Mouse (Mus musculus) embryonic facial prominence, embryonic 14.5 days (tissue): ENCODE measurements at regions not wholly inside any gene's neighbourhood (a gene's known extent, or its start where the extent isn't known, plus 50 kb on each side); places are given as distances from the start of the nearest gene placed in this dataset.

Source experiments
- ATAC-seq: fragments of 200-750 bp; cut with Nextera tagmentation; 2 replicates; pipeline ENCODE4 v1.8.0; 2017; ENCODE audit warnings: low read depth, moderate number of reproducible peaks, moderate TSS enrichment
- DNase-seq: peaks from one replicate; pipeline ENCODE4 v3.0.0-alpha.2; 2015; ENCODE audit warnings: low spot score
- H3K27ac ChIP-seq: fragments of 300-500 bp; sonication (generic); replicated peaks from 2 replicates; pipeline ENCODE4 v1.5.1; 2014; ENCODE audit warnings: low read depth, mild to moderate bottlenecking, low read length, moderate library complexity
- H3K27me3 ChIP-seq: fragments of 300-500 bp; sonication (generic); replicated peaks from 2 replicates; pipeline ENCODE4 v1.6.1; 2014; ENCODE audit warnings: low read length; ENCODE audit not compliant: control insufficient read depth, insufficient read depth
- H3K36me3 ChIP-seq: fragments of 300-500 bp; sonication (generic); 2 replicates; pipeline ENCODE4 v1.6.1; 2014; ENCODE audit warnings: low read length, mixed read lengths; ENCODE audit not compliant: control insufficient read depth, insufficient read depth
- H3K4me1 ChIP-seq: fragments of 300-500 bp; sonication (generic); 2 replicates; pipeline ENCODE4 v1.6.1; 2014; ENCODE audit warnings: antibody characterized with exemption, low read length; ENCODE audit not compliant: control insufficient read depth, insufficient read depth
- H3K4me2 ChIP-seq: fragments of 300-500 bp; sonication (generic); 2 replicates; pipeline ENCODE4 v1.6.1; 2014; ENCODE audit warnings: low read depth, mild to moderate bottlenecking, low read length, moderate library complexity, mixed read lengths
- H3K4me3 ChIP-seq: fragments of 300-500 bp; sonication (generic); 2 replicates; pipeline ENCODE4 v1.5.1; 2014; ENCODE audit warnings: low read depth, mild to moderate bottlenecking, low read length
- H3K9ac ChIP-seq: fragments of 300-500 bp; sonication (generic); 2 replicates; pipeline ENCODE4 v1.6.1; 2014; ENCODE audit warnings: low read depth, mild to moderate bottlenecking, low read length, moderate library complexity, mixed read lengths
- H3K9me3 ChIP-seq: fragments of 300-500 bp; sonication (generic); 2 replicates; pipeline ENCODE4 v1.6.1; 2016; ENCODE audit warnings: low read length; ENCODE audit not compliant: control insufficient read depth
- WGBS: fragments of 180-500 bp; shearing (Covaris S2); extraction: QIAGEN DNeasy Blood & Tissue Kit; methylation state at CpG from one replicate; pipeline ENCODE4 v1.1.7; 2014; 5-methylcytosine and 5-hydroxymethylcytosine counted together

GRCm38 (mm10) chr10:30002950-30003636 is 197.3 kb downstream of the Cenpw start:
- Histone ChIP-seq H3K4me3 (no peak overlapping the region), H3K27ac (no peak overlapping the region), H3K9me3 (no peaks in the 10 kb centered on the region), H3K4me2 (no peak overlapping the region), H3K36me3 (no peaks in the 10 kb centered on the region), H3K4me1 (no peaks in the 10 kb centered on the region), H3K27me3 (no peaks in the 10 kb centered on the region), H3K9ac (no peak overlapping the region)
- DNase-seq, result peak; percentile 10
- ATAC-seq, result no peak
- WGBS, result 59% methylated on average over 6 of the region's 6 CpGs

GRCm38 (mm10) chr10:30000836-30001235 is 199.5 kb downstream of the Cenpw start:
- no peak overlapping the region for H3K4me3 ChIP-seq
- H3K27ac ChIP-seq, result no peak overlapping the region
- no peak overlapping the region for H3K4me2 ChIP-seq
- H3K36me3 ChIP-seq, result no peaks in the 10 kb centered on the region
- DNase-seq (no peak), ATAC-seq (no peak)
- no peak overlapping the region for H3K9ac ChIP-seq
- no peaks in the 10 kb centered on the region for H3K27me3 ChIP-seq
- H3K4me1 ChIP-seq, result no peaks in the 10 kb centered on the region
- no peaks in the 10 kb centered on the region for H3K9me3 ChIP-seq
- 52% methylated on average over 2 of the region's 2 CpGs for WGBS

DNA sequence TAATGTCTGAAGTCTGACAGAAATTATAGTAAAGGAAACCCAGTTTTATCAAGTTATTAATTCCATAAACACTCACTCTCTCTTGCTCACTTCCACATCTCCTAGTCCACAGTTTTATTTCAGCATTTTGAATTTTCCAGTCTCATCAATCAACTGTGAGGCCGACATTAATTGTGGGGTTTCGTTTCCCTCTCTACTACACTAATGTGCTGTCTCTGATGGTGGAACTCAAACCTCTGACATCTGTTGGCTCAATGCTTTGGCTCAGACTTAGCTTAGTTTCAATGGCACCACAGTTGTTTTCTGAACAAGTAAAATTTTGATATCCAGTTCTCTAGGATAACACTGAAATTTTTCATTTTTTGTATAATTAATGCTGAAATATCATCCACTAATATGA is 218.8 kb downstream of the Cenpw start:
- 63% methylated on average over 2 of the region's 2 CpGs for WGBS
- Histone ChIP-seq H3K27ac (no peak overlapping the region), H3K4me2 (no peak overlapping the region), H3K9me3 (no peaks in the 10 kb centered on the region), H3K27me3 (no peaks in the 10 kb centered on the region), H3K4me3 (no peak overlapping the region), H3K9ac (no peak overlapping the region), H3K4me1 (no peaks in the 10 kb centered on the region), H3K36me3 (no peaks in the 10 kb centered on the region)
- ATAC-seq, result no peak
- DNase-seq, result no peak
